Mouse (Mus musculus) heart, embryonic 10.5 days (tissue): ENCODE results near the gene Fam186a. TPM values are rescaled to one million over a fixed set of nuclear protein-coding genes. Genes with fewer than 3 reads are reported as not detected.
"Not testable (repeated sequence)": the region's sequence is repeated elsewhere in the genome, so short reads cannot be mapped to it uniquely, and the experiment has no call there.

Source experiments
- DNase-seq: peaks from one replicate; pipeline ENCODE4 v3.0.0-alpha.2; 2017; ENCODE audit warnings: low spot score
- H3K27ac ChIP-seq: fragments of 300-500 bp; sonication (generic); 2 replicates; pipeline ENCODE4 v1.5.1; 2016; ENCODE audit warnings: mild to moderate bottlenecking
- H3K27me3 ChIP-seq: fragments of 300-500 bp; sonication (generic); 2 replicates; pipeline ENCODE4 v1.6.1; 2016; ENCODE audit warnings: mild to moderate bottlenecking; ENCODE audit not compliant: poor library complexity, insufficient read depth, severe bottlenecking
- H3K36me3 ChIP-seq: fragments of 300-500 bp; sonication (generic); 2 replicates; pipeline ENCODE4 v1.6.1; 2016; ENCODE audit warnings: mild to moderate bottlenecking, moderate library complexity
- H3K4me1 ChIP-seq: fragments of 300-500 bp; sonication (generic); 2 replicates; pipeline ENCODE4 v1.6.1; 2016; ENCODE audit warnings: mild to moderate bottlenecking
- H3K4me3 ChIP-seq: fragments of 300-500 bp; sonication (generic); 2 replicates; pipeline ENCODE4 v1.5.1; 2016; ENCODE audit warnings: mild to moderate bottlenecking, moderate library complexity
- H3K9me3 ChIP-seq: fragments of 300-500 bp; sonication (generic); 2 replicates; pipeline ENCODE4 v1.6.1; 2016; ENCODE audit warnings: mild to moderate bottlenecking, moderate library complexity
- WGBS: fragments of 180-500 bp; shearing (Covaris S2); methylation state at CpG from one replicate; pipeline ENCODE4 v1.1.7; 2016; 5-methylcytosine and 5-hydroxymethylcytosine counted together
- polyA plus RNA-seq: library from polyadenylated mRNA; unstranded; fragments of >200 nt; fragmentation: Nextera tagmentation; extraction: Ambion mirVana; gene quantifications from 2 replicates; pipeline ENCODE4 v1.2.1, GENCODE M21; 2016

The Fam186a gene
- 0.05 TPM in 1 of 2 replicates, not detected in the other for polyA plus RNA-seq

GRCm38 (mm10) chr15:99966961-99967360 lies at the start of gene Fam186a:
Gene Fam186a, minus strand, starts transcription at chr15:99967061.
- DNase-seq, result no peak
- no peaks in the 10 kb centered on the region for H3K9me3 ChIP-seq
- H3K27ac ChIP-seq, result no peak within 1 kb of the TSS
- H3K27me3 ChIP-seq, result no peaks in the 10 kb centered on the region
- no peak within 1 kb of the TSS for H3K4me3 ChIP-seq
- no peaks in the 10 kb centered on the region for H3K4me1 ChIP-seq
- H3K36me3 ChIP-seq, result no peaks in the 10 kb centered on the region
- 72% methylated on average over 4 of the region's 4 CpGs for WGBS

- Histone ChIP-seq H3K36me3 (peaks cover 96% of the 10 kb centered on the region), H3K4me3 (no peak overlapping the region), H3K4me1 (peaks cover 6% of the 10 kb centered on the region; the same call in 1 of the 2 replicates), H3K27me3 (no peaks in the 10 kb centered on the region), H3K9me3 (no peaks in the 10 kb centered on the region), H3K27ac (no peak overlapping the region)
- no peak for DNase-seq
These were observed 39.3 kb upstream of the Fam186a start for GRCm38 (mm10) chr15:100006180-100006579.

- Histone ChIP-seq H3K27ac (no peak overlapping the region), H3K9me3 (no peaks in the 10 kb centered on the region), H3K36me3 (peaks cover 95% of the 10 kb centered on the region), H3K27me3 (no peaks in the 10 kb centered on the region), H3K4me1 (peaks cover 6% of the 10 kb centered on the region; the same call in 1 of the 2 replicates), H3K4me3 (no peak overlapping the region)
- DNase-seq, result no peak
- WGBS, result 91% methylated on average over 7 of the region's 7 CpGs
These were observed 37.9 kb upstream of the Fam186a start for GRCm38 (mm10) chr15:100004677-100005273.

- H3K4me3 ChIP-seq, result no peak overlapping the region
- no peaks in the 10 kb centered on the region for H3K27me3 ChIP-seq
- H3K4me1 ChIP-seq, result no peaks in the 10 kb centered on the region
- H3K9me3 ChIP-seq, result no peaks in the 10 kb centered on the region
- peaks cover 90% of the 10 kb centered on the region for H3K36me3 ChIP-seq
- WGBS, result 90% methylated on average over 1 of the region's 1 CpGs
- no peak overlapping the region for H3K27ac ChIP-seq
- DNase-seq, result no peak
These were observed 32.5 kb upstream of the Fam186a start for GRCm38 (mm10) chr15:99999390-99999789.

- Histone ChIP-seq H3K27ac (no peak overlapping the region), H3K27me3 (no peaks in the 10 kb centered on the region), H3K36me3 (peaks cover 86% of the 10 kb centered on the region), H3K9me3 (no peaks in the 10 kb centered on the region), H3K4me3 (no peak overlapping the region), H3K4me1 (no peaks in the 10 kb centered on the region)
- DNase-seq, result no peak
- WGBS, result 94% methylated on average over 6 of the region's 6 CpGs
These were observed 30.4 kb upstream of the Fam186a start for GRCm38 (mm10) chr15:99997114-99997804.

- H3K27me3 ChIP-seq, result no peaks in the 10 kb centered on the region
- no peak overlapping the region for H3K27ac ChIP-seq
- 97% methylated on average over 1 of the region's 1 CpGs for WGBS
- H3K9me3 ChIP-seq, result no peaks in the 10 kb centered on the region
- peaks cover 84% of the 10 kb centered on the region for H3K36me3 ChIP-seq
- DNase-seq, result no peak
- H3K4me1 ChIP-seq, result no peaks in the 10 kb centered on the region
- no peak overlapping the region for H3K4me3 ChIP-seq
These were observed 26.2 kb upstream of the Fam186a start for GRCm38 (mm10) chr15:99993100-99993499.

- no peak overlapping the region for H3K4me3 ChIP-seq
- peaks cover 3% of the 10 kb centered on the region; the same call in 1 of the 2 replicates for H3K4me1 ChIP-seq
- no peak overlapping the region for H3K27ac ChIP-seq
- DNase-seq, result no peak
- no peaks in the 10 kb centered on the region for H3K9me3 ChIP-seq
- WGBS, result 86% methylated on average over 2 of the region's 2 CpGs
- H3K36me3 ChIP-seq, result no peaks in the 10 kb centered on the region
- H3K27me3 ChIP-seq, result no peaks in the 10 kb centered on the region
These were observed 12.9 kb upstream of the Fam186a start for GRCm38 (mm10) chr15:99979715-99980114.

GRCm38 (mm10) chr15:99979266-99979665 lies 12.4 kb upstream of the Fam186a start:
- 91% methylated on average over 1 of the region's 1 CpGs for WGBS
- no peaks in the 10 kb centered on the region for H3K9me3 ChIP-seq
- no peak overlapping the region for H3K27ac ChIP-seq
- no peak for DNase-seq
- H3K36me3 ChIP-seq, result no peaks in the 10 kb centered on the region
- H3K4me1 ChIP-seq, result peaks cover 6% of the 10 kb centered on the region; the same call in 1 of the 2 replicates
- H3K4me3 ChIP-seq, result no peak overlapping the region
- no peaks in the 10 kb centered on the region for H3K27me3 ChIP-seq

GRCm38 (mm10) chr15:99976121-99976520 lies 9.3 kb upstream of the Fam186a start:
- DNase-seq, H3K36me3 ChIP-seq, H3K9me3 ChIP-seq, H3K4me3 ChIP-seq, H3K27me3 ChIP-seq, H3K27ac ChIP-seq, H3K4me1 ChIP-seq: not testable (repeated sequence)
- WGBS, result 96% methylated on average over 2 of the region's 2 CpGs

- no peak for DNase-seq
- H3K27ac ChIP-seq, result no peak overlapping the region
- peaks cover 3% of the 10 kb centered on the region; the same call in 1 of the 2 replicates for H3K4me1 ChIP-seq
- H3K9me3 ChIP-seq, result no peaks in the 10 kb centered on the region
- no peaks in the 10 kb centered on the region for H3K36me3 ChIP-seq
- no peaks in the 10 kb centered on the region for H3K27me3 ChIP-seq
- peak overlapping the region; percentile 99; the same call in 1 of the 2 replicates for H3K4me3 ChIP-seq
- 81% methylated on average over 2 of the region's 2 CpGs for WGBS
These were observed 7.8 kb upstream of the Fam186a start for GRCm38 (mm10) chr15:99974476-99975220.

- no peaks in the 10 kb centered on the region for H3K9me3 ChIP-seq
- peak overlapping the region; percentile 99 for H3K27ac ChIP-seq
- H3K36me3 ChIP-seq, result no peaks in the 10 kb centered on the region
- DNase-seq, result peak; percentile 94
- H3K4me3 ChIP-seq, result peak overlapping the region; percentile 99
- H3K27me3 ChIP-seq, result no peaks in the 10 kb centered on the region
- WGBS, result under 1% methylated on average over 83 of the region's 84 CpGs
- H3K4me1 ChIP-seq, result peaks cover 3% of the 10 kb centered on the region; the same call in 1 of the 2 replicates
These were observed 6.4 kb upstream of the Fam186a start for GRCm38 (mm10) chr15:99972989-99973911.

- Histone ChIP-seq H3K27me3 (no peaks in the 10 kb centered on the region), H3K27ac (peak overlapping the region; percentile 99), H3K4me1 (0 out of 2 replicates have a peak, but pooled peaks cover 3% of the 10 kb centered on the region), H3K9me3 (no peaks in the 10 kb centered on the region), H3K36me3 (no peaks in the 10 kb centered on the region), H3K4me3 (peak overlapping the region; percentile 99)
- under 1% methylated on average over 50 of the region's 50 CpGs for WGBS
- DNase-seq, result peak; percentile 98
These were observed 5.6 kb upstream of the Fam186a start for GRCm38 (mm10) chr15:99972361-99972988.
